Mouse (Mus musculus): ENCODE measurements around the gene Syt13.

Syt13 gene

GRCm38 (mm10) chr2:92964345-92964744, 49.4 kb downstream of the Syt13 start:
- no peak for DNase-seq (ENCODE audit: low spot score in 2 of 2)

DNA sequence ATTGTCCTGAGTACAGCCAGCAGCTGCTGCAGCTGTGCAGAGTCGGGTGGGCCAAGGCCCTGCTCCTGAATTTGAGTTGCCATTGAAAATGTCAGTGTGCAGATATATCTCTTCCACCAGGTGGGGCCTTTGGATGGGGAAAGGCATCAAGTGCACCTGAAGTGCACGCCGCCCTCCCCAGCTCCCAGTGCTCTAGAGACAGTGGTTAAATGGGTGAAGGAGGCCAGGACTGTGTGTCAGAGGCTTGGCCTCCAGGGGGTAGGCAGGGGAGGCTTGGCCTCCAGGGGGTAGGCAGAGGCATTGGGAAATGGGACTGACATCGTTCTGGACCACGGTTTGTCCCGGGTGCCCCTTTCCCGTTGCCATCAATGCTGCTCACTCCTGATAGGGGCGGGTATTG, 51.4 kb downstream of the Syt13 start:
- DNase-seq (ENCODE audit: low spot score in 2 of 2) = no peak

DNA sequence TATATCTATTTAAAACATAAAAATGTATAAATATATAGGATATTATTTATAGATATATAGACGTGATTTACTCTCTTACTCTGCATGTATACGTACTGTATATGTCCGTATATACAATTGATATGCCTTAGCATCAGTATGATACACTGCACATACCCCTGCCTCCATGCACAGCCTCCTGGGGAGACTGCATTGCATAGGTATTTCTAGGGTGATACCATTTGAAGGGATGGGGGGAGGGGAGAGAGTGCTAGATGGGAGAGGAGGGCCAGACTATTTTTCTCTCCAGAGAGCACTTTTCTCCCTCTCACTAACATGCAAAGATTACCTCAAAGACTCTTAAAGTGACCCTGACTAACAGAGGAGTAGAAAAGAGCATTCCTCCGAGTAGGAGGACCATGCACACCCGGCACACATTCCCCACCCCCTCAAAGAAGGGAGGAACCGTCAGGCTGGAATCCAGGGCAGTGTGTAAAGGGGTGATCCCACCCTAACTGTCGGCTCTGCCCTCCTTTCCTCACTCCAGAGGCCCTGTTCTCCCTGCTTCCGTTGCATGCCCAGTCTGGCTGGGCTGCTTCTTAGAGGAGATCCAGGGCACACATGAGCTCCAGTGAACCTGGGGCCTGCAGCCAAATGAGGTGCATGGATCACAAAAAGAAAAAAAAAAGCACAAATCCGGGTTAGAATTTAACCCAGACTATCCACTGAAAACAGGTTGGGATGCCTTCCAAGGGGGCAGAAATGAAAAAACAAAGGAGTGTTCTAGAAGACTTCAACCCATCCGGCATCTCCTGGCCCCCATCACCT, 52.3 kb downstream of the Syt13 start:
- DNase-seq (ENCODE audit: low spot score in 2 of 2) = no peak

DNA sequence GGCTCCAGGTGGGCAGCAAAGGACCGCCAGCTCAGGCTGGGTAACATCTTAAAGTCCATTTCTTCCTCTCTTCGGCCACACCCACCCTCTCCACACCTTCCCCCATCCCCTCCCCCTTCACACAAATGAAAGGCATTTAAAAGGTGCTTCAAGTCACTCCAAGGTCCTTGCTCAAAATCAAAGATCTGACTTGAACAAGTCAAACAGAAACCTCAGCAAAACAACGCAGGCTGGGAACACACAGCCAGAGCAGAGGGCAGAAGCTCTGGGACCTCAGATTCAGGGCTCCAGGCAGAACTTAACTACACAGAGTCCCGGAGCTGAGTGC, 52.9 kb downstream of the Syt13 start:
- DNase-seq (ENCODE audit: low spot score in 2 of 2) = no peak

- DNase-seq (ENCODE audit: low spot score in 2 of 2) = no peak
Observed at GRCm38 (mm10) chr2:92971069-92971468, 56.2 kb downstream of the Syt13 start.

GRCm38 (mm10) chr2:92971536-92971935, 56.6 kb downstream of the Syt13 start:
- no peak for DNase-seq (ENCODE audit: low spot score in 2 of 2)

DNA sequence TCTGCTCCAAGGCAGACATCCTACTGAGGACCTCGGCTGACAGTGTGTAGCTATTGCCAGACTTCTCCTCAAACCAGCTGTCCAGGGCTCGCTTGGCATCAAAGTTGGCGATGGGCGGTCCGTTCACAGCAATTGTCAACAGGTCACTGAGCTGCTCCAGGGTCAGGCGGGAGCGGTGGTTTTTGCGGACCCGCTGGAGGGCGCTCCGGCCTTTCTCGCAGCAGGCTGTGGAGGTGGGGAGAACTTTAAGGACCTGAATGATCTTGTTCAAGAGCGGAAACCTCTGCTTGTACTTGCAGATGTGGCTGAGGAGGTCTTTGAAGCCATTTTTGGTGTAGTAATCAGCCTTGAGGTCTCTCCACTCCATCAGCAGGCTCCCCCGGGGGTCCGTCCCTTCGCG, 57.2 kb downstream of the Syt13 start:
- no peak for DNase-seq (ENCODE audit: low spot score in 2 of 2)

DNA sequence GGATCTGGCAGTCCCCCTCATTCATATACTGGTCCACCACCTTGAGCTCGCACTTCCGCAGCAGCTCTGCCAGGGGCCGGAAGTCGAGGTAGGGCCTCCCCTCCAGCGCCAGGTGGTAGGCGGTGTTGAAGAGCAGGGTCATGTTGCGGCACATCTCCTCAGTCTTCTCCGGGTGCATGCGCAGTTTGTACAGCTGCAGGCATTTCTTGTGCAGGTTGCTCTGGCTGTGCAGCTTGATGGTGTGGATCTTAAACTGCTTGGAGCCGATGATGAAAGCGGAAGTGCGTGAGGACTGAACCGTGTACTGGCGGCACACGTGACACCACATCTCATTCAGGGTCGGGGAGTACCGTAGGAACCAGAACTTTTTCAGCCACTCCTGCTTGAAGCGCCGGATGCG, 58.7 kb downstream of the Syt13 start:
- DNase-seq (ENCODE audit: low spot score in 2 of 2) = no peak

- no peak for DNase-seq (ENCODE audit: low spot score in 2 of 2)
Observed at GRCm38 (mm10) chr2:92975031-92975790, 60.3 kb downstream of the Syt13 start.

- DNase-seq (ENCODE audit: low spot score in 2 of 2) = no peak
Observed at GRCm38 (mm10) chr2:92980165-92980564, 65.3 kb downstream of the Syt13 start.

DNA sequence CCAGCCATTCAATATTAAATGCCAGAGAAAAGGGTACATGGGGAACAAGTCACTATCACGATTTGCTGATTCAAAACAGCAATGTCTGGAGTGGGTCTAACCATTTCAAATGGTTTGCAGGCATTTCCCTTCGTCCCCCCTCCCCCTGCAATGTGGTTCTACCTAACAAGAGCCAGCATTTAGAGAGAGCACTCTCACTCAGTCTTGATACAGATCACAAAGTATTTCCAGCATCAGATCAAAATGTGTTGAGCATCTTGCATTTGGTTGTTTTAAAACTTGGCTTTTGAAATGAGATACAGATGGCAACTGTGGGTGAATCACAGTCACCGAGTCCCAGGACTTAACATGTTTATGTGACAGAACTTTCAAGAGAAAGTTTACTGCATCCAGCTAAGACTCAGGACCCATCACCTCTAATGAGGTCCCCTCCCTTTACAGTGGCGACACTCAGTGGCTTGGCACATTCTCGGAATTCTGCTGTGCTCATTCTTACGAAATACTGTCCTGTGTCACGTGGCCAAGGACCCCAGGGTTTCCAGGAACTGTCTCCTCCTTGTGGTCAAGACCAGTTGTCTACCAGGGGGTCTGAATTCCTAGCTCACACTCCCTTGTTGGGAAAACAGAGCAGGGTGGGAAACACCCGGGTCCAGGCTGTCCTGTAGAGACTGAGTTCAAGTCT, 67.8 kb downstream of the Syt13 start:
- no peak for DNase-seq (ENCODE audit: low spot score in 2 of 2)

- no peak for DNase-seq (ENCODE audit: low spot score in 2 of 2)
Observed at GRCm38 (mm10) chr2:92983273-92983620, 68.3 kb downstream of the Syt13 start.

GRCm38 (mm10) chr2:92984321-92985108, 69.6 kb downstream of the Syt13 start:
- DNase-seq (ENCODE audit: low spot score in 2 of 2) = no peak

DNA sequence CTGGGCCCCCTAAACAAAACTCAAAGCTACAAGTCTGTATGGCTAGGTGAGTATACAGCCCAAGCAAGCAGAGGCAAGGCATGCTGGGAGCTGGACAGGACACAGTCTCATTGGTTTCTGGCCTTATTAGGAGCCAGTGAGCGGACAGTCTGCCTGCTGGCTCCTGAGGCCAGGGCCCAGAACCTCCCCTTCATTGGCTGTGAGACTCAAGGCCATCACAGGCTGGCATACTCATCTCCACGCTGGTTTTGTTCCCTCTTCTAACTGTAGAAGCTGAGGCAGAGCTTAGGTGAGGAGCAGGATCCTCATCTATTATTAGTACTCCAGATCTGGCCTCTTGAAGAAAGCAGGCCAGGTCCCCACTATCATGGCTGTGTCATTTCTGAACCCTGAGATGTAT, 70.3 kb downstream of the Syt13 start:
- DNase-seq (ENCODE audit: low spot score in 2 of 2) = no peak

- no peak for DNase-seq (ENCODE audit: low spot score in 2 of 2)
Observed at GRCm38 (mm10) chr2:92985600-92985999, 70.7 kb downstream of the Syt13 start.

DNA sequence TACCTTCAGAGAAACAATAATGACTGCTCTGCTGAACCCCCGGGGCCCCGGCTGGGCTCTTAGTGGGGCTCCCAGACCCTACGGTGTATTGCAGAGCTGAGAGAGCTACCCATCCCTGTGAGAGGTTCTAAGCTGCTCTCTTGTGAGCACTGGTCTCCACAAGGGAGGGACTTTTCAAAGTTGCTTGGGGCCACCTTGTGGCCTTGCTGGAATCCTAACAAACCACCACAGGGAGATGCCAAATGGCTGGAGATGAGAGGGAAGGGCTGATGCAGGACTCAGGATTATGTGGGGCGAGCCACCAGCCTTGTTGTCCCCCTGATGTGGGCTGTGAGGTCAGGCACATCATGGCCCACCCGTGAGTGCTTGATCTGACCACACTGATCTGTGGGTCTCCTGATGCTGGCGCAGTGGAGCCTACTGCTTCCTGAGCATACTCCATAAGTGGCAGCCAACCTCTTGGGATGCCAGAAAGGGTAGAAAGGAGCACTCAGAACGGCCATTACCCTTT, 72.3 kb downstream of the Syt13 start:
- no peak for DNase-seq (ENCODE audit: low spot score in 2 of 2)

DNA sequence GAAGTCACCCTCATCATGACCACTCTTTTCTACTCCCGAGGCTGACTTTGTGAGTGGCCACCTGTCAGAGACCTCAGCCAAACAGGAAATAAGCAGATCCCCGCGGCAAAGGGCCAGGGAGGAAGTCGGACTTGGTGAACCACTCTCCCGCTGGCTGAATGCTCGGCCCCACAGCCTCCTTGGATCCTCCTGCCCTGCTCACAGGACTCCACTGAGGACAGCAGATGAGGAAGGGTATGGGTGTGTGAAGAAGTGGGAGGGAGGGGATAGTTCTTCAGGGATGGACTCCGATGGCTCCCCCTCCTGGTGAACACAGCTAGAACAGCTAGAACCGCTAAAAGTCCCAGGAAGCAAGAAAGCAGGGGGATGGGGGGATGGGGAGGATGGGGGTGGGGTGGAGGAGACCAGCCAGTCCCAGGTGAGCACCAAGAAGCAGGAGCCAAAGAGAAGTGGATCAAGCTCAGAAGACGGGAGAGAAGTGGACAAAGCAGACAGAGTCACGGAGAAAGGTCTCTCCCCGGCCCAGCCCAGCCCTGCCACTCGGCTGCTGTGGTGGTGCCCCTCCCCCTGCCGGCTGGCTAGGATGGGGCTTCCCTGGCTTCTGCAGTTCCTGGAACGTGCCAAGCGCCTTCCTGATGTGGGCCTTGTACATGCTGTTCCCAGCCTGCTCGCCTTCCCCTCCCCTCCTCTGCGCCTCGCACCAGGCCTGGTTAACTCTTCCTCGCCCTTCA, 73.2 kb downstream of the Syt13 start:
- peak; percentile 69 to 78 for DNase-seq (ENCODE audit: low spot score in 2 of 2)

DNA sequence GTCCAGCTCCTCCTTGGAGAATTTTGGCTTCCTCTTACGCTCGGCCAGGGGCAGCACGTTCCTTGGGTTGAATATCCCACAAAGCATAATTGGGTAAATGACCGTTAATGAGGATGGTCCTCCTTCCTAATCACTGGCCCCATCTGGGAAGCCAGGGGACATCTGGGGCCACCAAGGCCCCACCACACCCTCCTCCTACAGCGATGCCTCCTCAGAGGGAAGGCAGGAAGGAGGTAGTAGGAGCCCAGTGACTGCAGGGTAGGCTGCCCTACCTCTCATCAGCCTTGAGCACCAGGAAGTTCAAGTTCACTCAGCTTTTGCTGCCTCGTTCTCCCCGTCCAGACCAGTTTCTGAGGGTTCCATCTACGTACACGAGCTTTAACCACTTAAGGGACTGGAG, 74.7 kb downstream of the Syt13 start:
- DNase-seq (ENCODE audit: low spot score in 2 of 2) = no peak

DNA sequence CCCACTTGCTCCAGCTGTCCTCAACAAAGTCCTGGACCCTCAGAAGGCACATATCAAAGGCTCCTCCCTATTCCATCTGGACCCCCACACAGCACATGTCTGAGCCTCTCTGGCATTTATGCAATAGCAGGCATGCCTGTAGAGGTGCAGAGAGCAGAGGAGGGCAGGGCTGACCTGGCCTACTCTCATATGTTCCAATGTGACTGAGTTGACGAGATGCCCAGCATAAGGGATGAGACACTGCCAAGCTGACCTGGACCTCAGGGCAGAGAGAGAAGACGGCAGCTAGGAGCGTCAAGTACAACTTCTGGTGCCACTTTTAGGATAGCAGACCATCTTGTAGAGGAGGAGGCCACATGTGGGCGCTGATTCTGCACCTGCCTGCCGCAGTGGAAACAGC, 77.1 kb downstream of the Syt13 start:
- DNase-seq (ENCODE audit: low spot score in 2 of 2) = no peak

DNA sequence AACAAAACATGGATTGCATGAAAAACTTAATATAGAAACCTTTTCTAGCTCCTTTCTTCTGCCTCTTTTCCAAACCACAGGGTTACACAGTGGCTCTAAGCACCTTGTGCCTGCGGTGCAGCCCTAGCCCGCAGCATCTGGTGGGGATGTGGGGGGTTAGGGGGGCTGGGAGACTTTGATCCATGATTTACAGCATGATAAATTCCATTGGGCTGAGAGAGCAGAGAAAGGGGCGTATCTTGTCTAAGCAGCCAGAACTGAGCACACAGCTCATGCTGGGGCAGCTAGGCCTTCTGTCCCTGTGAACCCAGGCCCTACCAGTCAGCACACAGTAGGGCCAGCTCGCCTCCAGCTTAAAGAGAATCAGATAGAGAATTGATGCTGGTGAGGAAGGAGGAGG, 90.1 kb downstream of the Syt13 start:
- no peak for DNase-seq (ENCODE audit: low spot score in 2 of 2)

All from urinary bladder, postnatal 4 days (tissue).